8 mouse cellular contexts compared by ENCODE assay signal in the genomic region with DNA sequence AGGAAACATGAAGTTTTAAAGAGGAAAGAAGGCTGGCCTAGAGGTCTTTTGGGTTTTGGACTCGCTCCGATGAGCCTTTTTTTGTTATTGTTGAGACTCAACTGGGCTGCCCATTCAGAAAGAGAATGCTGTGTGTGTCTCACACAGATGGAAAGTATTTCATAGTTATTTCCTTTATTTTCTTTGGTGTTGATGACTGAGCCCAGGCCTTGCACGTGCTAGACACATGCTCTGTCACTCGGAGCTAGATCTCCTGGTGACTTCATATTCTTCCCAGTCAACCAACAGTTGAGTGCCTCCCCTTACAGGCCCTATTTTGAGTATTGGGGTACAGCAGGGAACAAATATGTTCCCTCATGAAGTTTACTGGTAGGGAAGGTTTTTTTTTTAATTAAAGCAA. TPM values are rescaled to one million over a fixed set of nuclear protein-coding genes. Genes with fewer than 3 reads are reported as not detected.
A peak's percentile ranks its signal among the peaks of the same experiment; 100 is the strongest.
DNase-seq lines count a peak whose midpoint lies in the region; ATAC-seq lines count a peak whose summit lies in the region.

No protein-coding gene starts in this region.

- H3K4me3 ChIP-seq in heart, embryonic 16.5 days (ENCODE audit: low read length) = peak overlapping the region; percentile 64
- H3K4me3 ChIP-seq in hindbrain, embryonic 13.5 days = peak overlapping the region; percentile 81
- H3K4me3 ChIP-seq in midbrain, embryonic 13.5 days (replicated peaks) = peak overlapping the region; percentile 78

- H3K4me1 ChIP-seq in heart, embryonic 16.5 days (ENCODE audit: control insufficient read depth, insufficient read depth, low read length) = peaks cover 13% of the 10 kb centered on the region
- peaks cover 27% of the 10 kb centered on the region for H3K4me1 ChIP-seq in hindbrain, embryonic 13.5 days (replicated peaks)
- H3K4me1 ChIP-seq in midbrain, embryonic 13.5 days (replicated peaks) = peaks cover 20% of the 10 kb centered on the region

- no peak overlapping the region for H3K27ac ChIP-seq in heart, embryonic 16.5 days (ENCODE audit: low read length)
- no peak overlapping the region for H3K27ac ChIP-seq in hindbrain, embryonic 13.5 days
- H3K27ac ChIP-seq in midbrain, embryonic 13.5 days = no peak overlapping the region

- intact Hi-C loops in heart, postnatal 10 days (cut with DNase I) = loop anchor here (2.0 kb wide), 1 partner anchor 47 kb away; a partner anchor contains a TSS

- peaks cover 18% of the 10 kb centered on the region for H3K36me3 ChIP-seq in heart, embryonic 16.5 days (ENCODE audit: control insufficient read depth, insufficient read depth)
- H3K36me3 ChIP-seq in hindbrain, embryonic 13.5 days = peaks cover 33% of the 10 kb centered on the region
- peaks cover 25% of the 10 kb centered on the region for H3K36me3 ChIP-seq in midbrain, embryonic 13.5 days

- ATAC-seq in heart, embryonic 16.5 days (replicated peaks; ENCODE audit: extremely low read depth, insufficient read depth, low FRiP score) = no peak
- no peak for ATAC-seq in hindbrain, embryonic 13.5 days (ENCODE audit: low FRiP score)
- no peak for ATAC-seq in midbrain, embryonic 13.5 days

- no peaks in the 10 kb centered on the region for H3K9me3 ChIP-seq in heart, embryonic 16.5 days (replicated peaks; ENCODE audit: control insufficient read depth, low read length)
- no peaks in the 10 kb centered on the region for H3K9me3 ChIP-seq in hindbrain, embryonic 13.5 days
- H3K9me3 ChIP-seq in midbrain, embryonic 13.5 days = no peaks in the 10 kb centered on the region

- H3K4me2 ChIP-seq in heart, embryonic 16.5 days (ENCODE audit: low read depth, low read length) = peak overlapping the region; percentile 86
- H3K4me2 ChIP-seq in hindbrain, embryonic 13.5 days = peak overlapping the region; percentile 80
- peak overlapping the region; percentile 76 for H3K4me2 ChIP-seq in midbrain, embryonic 13.5 days (replicated peaks)

- 61% methylated on average over 4 of the region's 4 CpGs for WGBS in heart, embryonic 16.5 days
- WGBS in hindbrain, embryonic 13.5 days = 77% methylated on average over 4 of the region's 4 CpGs
- 62% methylated on average over 4 of the region's 4 CpGs for WGBS in midbrain, embryonic 13.5 days

- DNase-seq in heart, postnatal 10 days = no peak
- DNase-seq in adipocyte (ENCODE audit: low spot score) = peak; percentile 14
- DNase-seq in adrenal gland, adult 2 months = no peak
- no peak for DNase-seq in frontal cortex, postnatal 36 days (ENCODE audit: low spot score in 2 of 2)
- DNase-seq in urinary bladder, postnatal 10 days (ENCODE audit: low spot score) = no peak

- H3K27me3 ChIP-seq in heart, embryonic 16.5 days (ENCODE audit: control insufficient read depth, insufficient read depth, low read length) = no peaks in the 10 kb centered on the region
- no peaks in the 10 kb centered on the region for H3K27me3 ChIP-seq in hindbrain, embryonic 13.5 days
- H3K27me3 ChIP-seq in midbrain, embryonic 13.5 days = no peaks in the 10 kb centered on the region

- no peak overlapping the region; the same call in 1 of the 2 replicates for H3K9ac ChIP-seq in heart, embryonic 16.5 days (ENCODE audit: low read length)
- H3K9ac ChIP-seq in hindbrain, embryonic 13.5 days = peak overlapping the region; percentile 86
- peak overlapping the region; percentile 89 for H3K9ac ChIP-seq in midbrain, embryonic 13.5 days (replicated peaks)

RNA-seq across cellular contexts. Expression of a gene that starts 1.0 kb away (rescaled TPM):
- polyA plus RNA-seq in heart, embryonic 16.5 days (2015; fragmentation: Nextera tagmentation; extraction: Ambion mirVana) = 30.4 and 33.0 TPM in 2 replicates
- 10 to 100 TPM in 1 of 2 experiments, 1 to 10 TPM in 1; 9.9 to 14.7 TPM for total RNA-seq in heart, postnatal 10 days (2021)
- polyA plus RNA-seq in hindbrain, embryonic 13.5 days (2015; fragmentation: Nextera tagmentation; extraction: Ambion mirVana) = 53.8 and 55.4 TPM in 2 replicates
- 55.2 and 56.4 TPM in 2 replicates for polyA plus RNA-seq in midbrain, embryonic 13.5 days (2015; fragmentation: Nextera tagmentation; extraction: Ambion mirVana)
- total RNA-seq in adrenal gland, adult 2 months (2021) = 10 to 100 TPM; 33.2 to 33.7 TPM
- 1.5 and 3.2 TPM in 2 replicates for polyA plus RNA-seq in adrenal gland, adult 2 months (2012; rRNA removed)

RNA-seq across cellular contexts. Expression of a gene that starts 47.2 kb away (rescaled TPM):
- polyA plus RNA-seq in heart, embryonic 16.5 days (2015; fragmentation: Nextera tagmentation; extraction: Ambion mirVana) = 41.7 and 53.1 TPM in 2 replicates
- 100 to 1,000 TPM; 236 to 281 TPM for total RNA-seq in heart, postnatal 10 days (2021)
- polyA plus RNA-seq in hindbrain, embryonic 13.5 days (2015; fragmentation: Nextera tagmentation; extraction: Ambion mirVana) = 62.2 and 75.3 TPM in 2 replicates
- 59.6 and 66.9 TPM in 2 replicates for polyA plus RNA-seq in midbrain, embryonic 13.5 days (2015; fragmentation: Nextera tagmentation; extraction: Ambion mirVana)
- total RNA-seq in adrenal gland, adult 2 months (2021) = 100 to 1,000 TPM; 171 to 185 TPM
- polyA plus RNA-seq in adrenal gland, adult 2 months (2012; rRNA removed) = 6.9 and 8.2 TPM in 2 replicates

RNA-seq across cellular contexts. Expression of a gene that starts 59.1 kb away (rescaled TPM):
- 3.0 and 3.3 TPM in 2 replicates for polyA plus RNA-seq in heart, embryonic 16.5 days (2015; fragmentation: Nextera tagmentation; extraction: Ambion mirVana)
- total RNA-seq in heart, postnatal 10 days (2021) = 10 to 100 TPM; 12.1 to 14.6 TPM
- polyA plus RNA-seq in hindbrain, embryonic 13.5 days (2015; fragmentation: Nextera tagmentation; extraction: Ambion mirVana) = 9.0 and 9.1 TPM in 2 replicates
- polyA plus RNA-seq in midbrain, embryonic 13.5 days (2015; fragmentation: Nextera tagmentation; extraction: Ambion mirVana) = 8.4 and 9.1 TPM in 2 replicates
- total RNA-seq in adrenal gland, adult 2 months (2021) = 10 to 100 TPM; 23.4 to 25.2 TPM
- polyA plus RNA-seq in adrenal gland, adult 2 months (2012; rRNA removed) = 31.1 and 46.9 TPM in 2 replicates
